Mouse (Mus musculus) liver, postnatal 0 days (tissue): ENCODE results near the gene Vwa8. TPM values are rescaled to one million over a fixed set of nuclear protein-coding genes. Genes with fewer than 3 reads are reported as not detected.

ENCODE experiments used
- ATAC-seq: fragments of 200-750 bp; cut with Nextera tagmentation; 2 replicates; pipeline ENCODE4 v1.8.0; 2017; ENCODE audit warnings: mild to moderate bottlenecking, moderate library complexity
- DNase-seq: peaks from one replicate; pipeline ENCODE4 v3.0.0-alpha.2; 2016
- H3K27ac ChIP-seq: fragments of 300-500 bp; sonication (generic); 2 replicates; pipeline ENCODE4 v1.5.1; 2014; ENCODE audit warnings: antibody characterized with exemption, moderate library complexity, mild to moderate bottlenecking, low read depth
- H3K27me3 ChIP-seq: fragments of 300-500 bp; sonication (generic); 2 replicates; pipeline ENCODE4 v1.6.1; 2014; ENCODE audit warnings: low read length, control low read depth, mixed read lengths; ENCODE audit not compliant: insufficient read depth
- H3K36me3 ChIP-seq: fragments of 300-500 bp; sonication (generic); replicated peaks from 2 replicates; pipeline ENCODE4 v1.6.1; 2014; ENCODE audit warnings: mild to moderate bottlenecking, control low read depth, low read length, moderate library complexity, mixed read lengths; ENCODE audit not compliant: insufficient read depth
- H3K4me1 ChIP-seq: fragments of 300-500 bp; sonication (generic); 2 replicates; pipeline ENCODE4 v1.6.1; 2014; ENCODE audit warnings: antibody characterized with exemption, mild to moderate bottlenecking, control low read depth; ENCODE audit not compliant: insufficient read depth
- H3K4me2 ChIP-seq: fragments of 300-500 bp; sonication (generic); 2 replicates; pipeline ENCODE4 v1.6.1; 2014; ENCODE audit warnings: low read depth, mild to moderate bottlenecking, low read length, moderate library complexity, mixed read lengths
- H3K4me3 ChIP-seq: fragments of 300-500 bp; sonication (generic); 2 replicates; pipeline ENCODE4 v1.5.1; 2014; ENCODE audit warnings: low read depth, low read length
- H3K9ac ChIP-seq: fragments of 300-500 bp; sonication (generic); replicated peaks from 2 replicates; pipeline ENCODE4 v1.6.1; 2014; ENCODE audit warnings: mild to moderate bottlenecking, moderate library complexity
- H3K9me3 ChIP-seq: fragments of 300-500 bp; sonication (generic); 2 replicates; pipeline ENCODE4 v1.6.1; 2016; ENCODE audit warnings: mild to moderate bottlenecking, control low read depth, low read length, mixed read lengths
- CTCF ChIP-seq: sonication (generic); IDR thresholded peaks from 2 replicates; pipeline ENCODE4 v1.5.1; 2016; ENCODE audit warnings: antibody characterized with exemption, low read depth
- EP300 ChIP-seq: IDR thresholded peaks from 2 replicates; pipeline ENCODE4 v1.6.1; 2016; ENCODE audit warnings: antibody characterized with exemption, low read depth, mild to moderate bottlenecking
- WGBS: fragments of 180-500 bp; shearing (Covaris S2); extraction: QIAGEN DNeasy Blood & Tissue Kit; methylation state at CpG from one replicate; pipeline ENCODE4 v1.1.7; 2014; ENCODE audit not compliant: insufficient replicate concordance; 5-methylcytosine and 5-hydroxymethylcytosine counted together
- polyA plus RNA-seq: library from polyadenylated mRNA; unstranded; fragments of >200 nt; fragmentation: Nextera tagmentation; extraction: Ambion mirVana; gene quantifications from 2 replicates; pipeline ENCODE4 v1.2.1, GENCODE M21; 2015

The Vwa8 gene
- polyA plus RNA-seq, 1 experiment from 2014 or later: 27.1 TPM

- Histone ChIP-seq H3K27me3 (no peaks in the 10 kb centered on the region), H3K4me3 (no peak overlapping the region), H3K9me3 (no peaks in the 10 kb centered on the region), H3K4me1 (no peaks in the 10 kb centered on the region), H3K9ac (no peak overlapping the region), H3K4me2 (no peak overlapping the region), H3K27ac (no peak overlapping the region), H3K36me3 (no peaks in the 10 kb centered on the region; the same call in 1 of the 2 replicates)
- DNase-seq: no peak
- TF ChIP-seq EP300 (no peak), CTCF (no peak)
- no peak for ATAC-seq
- WGBS: 84% methylated on average over 1 of the region's 1 CpGs
These were observed 338.1 kb downstream of the Vwa8 start for GRCm38 (mm10) chr14:79186976-79187375.

- 76% methylated on average over 3 of the region's 3 CpGs for WGBS
- no peak for DNase-seq
- no peaks in the 10 kb centered on the region for H3K27me3 ChIP-seq
These were observed 347.9 kb downstream of the Vwa8 start for GRCm38 (mm10) chr14:79196711-79197110.

GRCm38 (mm10) chr14:79198066-79198465, 349.2 kb downstream of the Vwa8 start:
- no peak for TF ChIP-seq CTCF
- no peak for TF ChIP-seq EP300
- Histone ChIP-seq H3K36me3 (0 out of 2 replicates have a peak, but pooled peaks cover 3% of the 10 kb centered on the region), H3K27ac (no peak overlapping the region), H3K9ac (no peak overlapping the region), H3K27me3 (no peaks in the 10 kb centered on the region), H3K9me3 (no peaks in the 10 kb centered on the region), H3K4me2 (no peak overlapping the region), H3K4me3 (no peak overlapping the region), H3K4me1 (0 out of 2 replicates have a peak, but pooled peaks cover 2% of the 10 kb centered on the region)
- no peak for ATAC-seq
- DNase-seq: no peak
- WGBS: 86% methylated on average over 15 of the region's 15 CpGs

More at GRCm38 (mm10) chr14:79196711-79197110, 347.9 kb downstream of the Vwa8 start:
- Histone ChIP-seq H3K27ac (no peak overlapping the region), H3K36me3 (0 out of 2 replicates have a peak, but pooled peaks cover 3% of the 10 kb centered on the region), H3K4me1 (no peaks in the 10 kb centered on the region), H3K4me2 (no peak overlapping the region), H3K4me3 (no peak overlapping the region), H3K9ac (no peak overlapping the region), H3K9me3 (no peaks in the 10 kb centered on the region)
- TF ChIP-seq EP300 (no peak), CTCF (no peak)
- no peak for ATAC-seq

GRCm38 (mm10) chr14:79200133-79200891, 351.5 kb downstream of the Vwa8 start:
- TF ChIP-seq CTCF: no peak
- no peak for TF ChIP-seq EP300
- no peaks in the 10 kb centered on the region for H3K27me3 ChIP-seq
- DNase-seq: no peak

GRCm38 (mm10) chr14:79200892-79201285, 352.0 kb downstream of the Vwa8 start:
- no peak overlapping the region for H3K9ac ChIP-seq
- ATAC-seq: no peak
- H3K27ac ChIP-seq: no peak overlapping the region

More at GRCm38 (mm10) chr14:79200133-79200891, 351.5 kb downstream of the Vwa8 start:
- ATAC-seq: no peak
- WGBS: 48% methylated on average over 9 of the region's 9 CpGs
- H3K4me1 ChIP-seq: 0 out of 2 replicates have a peak, but pooled peaks cover 2% of the 10 kb centered on the region
- no peak overlapping the region for H3K27ac ChIP-seq
- no peak overlapping the region for H3K4me2 ChIP-seq
- H3K4me3 ChIP-seq: no peak overlapping the region
- no peak overlapping the region for H3K9ac ChIP-seq
- no peaks in the 10 kb centered on the region for H3K9me3 ChIP-seq
- 0 out of 2 replicates have a peak, but pooled peaks cover 3% of the 10 kb centered on the region for H3K36me3 ChIP-seq

GRCm38 (mm10) chr14:79202722-79203362, 354.0 kb downstream of the Vwa8 start:
- TF ChIP-seq EP300: no peak
- TF ChIP-seq CTCF: no peak
- no peak for ATAC-seq
- Histone ChIP-seq H3K4me3 (no peak overlapping the region), H3K27me3 (no peaks in the 10 kb centered on the region), H3K9ac (no peak overlapping the region), H3K27ac (no peak overlapping the region), H3K4me2 (no peak overlapping the region), H3K36me3 (0 out of 2 replicates have a peak, but pooled peaks cover 3% of the 10 kb centered on the region), H3K4me1 (0 out of 2 replicates have a peak, but pooled peaks cover 2% of the 10 kb centered on the region), H3K9me3 (no peaks in the 10 kb centered on the region)
- DNase-seq: no peak
- WGBS: 57% methylated on average over 4 of the region's 4 CpGs

More at GRCm38 (mm10) chr14:79200892-79201285, 352.0 kb downstream of the Vwa8 start:
- Histone ChIP-seq H3K36me3 (0 out of 2 replicates have a peak, but pooled peaks cover 3% of the 10 kb centered on the region), H3K4me2 (no peak overlapping the region), H3K27me3 (no peaks in the 10 kb centered on the region), H3K4me3 (no peak overlapping the region), H3K9me3 (no peaks in the 10 kb centered on the region), H3K4me1 (0 out of 2 replicates have a peak, but pooled peaks cover 2% of the 10 kb centered on the region)
- DNase-seq: no peak
- WGBS: 80% methylated on average over 9 of the region's 9 CpGs
- TF ChIP-seq CTCF: no peak
- TF ChIP-seq EP300: no peak
